8 mouse cellular contexts compared by ENCODE assay signal in genomic region chr13:37827263-37827995, GRCm38 (mm10). TPM values are rescaled to one million over a fixed set of nuclear protein-coding genes. Genes with fewer than 3 reads are reported as not detected.
DNase-seq lines count a peak whose midpoint lies in the region; ATAC-seq lines count a peak whose summit lies in the region.

No protein-coding gene starts in this region.

- no peaks in the 10 kb centered on the region for H3K4me1 ChIP-seq in embryonic facial prominence, embryonic 11.5 days (ENCODE audit: control insufficient read depth, insufficient read depth, low read length)
- peaks cover 48% of the 10 kb centered on the region for H3K4me1 ChIP-seq in heart, embryonic 12.5 days (replicated peaks)
- H3K4me1 ChIP-seq in kidney, embryonic 15.5 days = peaks cover 54% of the 10 kb centered on the region

- H3K36me3 ChIP-seq in embryonic facial prominence, embryonic 11.5 days (replicated peaks; ENCODE audit: control insufficient read depth, insufficient read depth, low read depth, low read length) = no peaks in the 10 kb centered on the region
- H3K36me3 ChIP-seq in heart, embryonic 12.5 days = no peaks in the 10 kb centered on the region
- H3K36me3 ChIP-seq in kidney, embryonic 15.5 days = no peaks in the 10 kb centered on the region

- peak; percentile 58 for ATAC-seq in embryonic facial prominence, embryonic 11.5 days (replicated peaks; ENCODE audit: insufficient number of reproducible peaks, low FRiP score, low TSS enrichment, low read depth)
- peak; percentile 72 for ATAC-seq in heart, embryonic 12.5 days (ENCODE audit: insufficient number of reproducible peaks, low FRiP score)
- ATAC-seq in kidney, embryonic 15.5 days (replicated peaks; ENCODE audit: low FRiP score) = peak; percentile 61

- peak overlapping the region; percentile 95 for H3K4me2 ChIP-seq in embryonic facial prominence, embryonic 11.5 days (ENCODE audit: low read depth, low read length)
- peak overlapping the region; percentile 99 for H3K4me2 ChIP-seq in heart, embryonic 12.5 days
- peak overlapping the region; percentile 95 for H3K4me2 ChIP-seq in kidney, embryonic 15.5 days

- H3K9ac ChIP-seq in embryonic facial prominence, embryonic 11.5 days (replicated peaks; ENCODE audit: low read length) = peak overlapping the region; percentile 69
- H3K9ac ChIP-seq in heart, embryonic 12.5 days = peak overlapping the region; percentile 96
- peak overlapping the region; percentile 61 for H3K9ac ChIP-seq in kidney, embryonic 15.5 days

- peak overlapping the region; percentile 65 for H3K4me3 ChIP-seq in embryonic facial prominence, embryonic 11.5 days (ENCODE audit: low read depth, low read length)
- H3K4me3 ChIP-seq in heart, embryonic 12.5 days = peak overlapping the region; percentile 99
- H3K4me3 ChIP-seq in kidney, embryonic 15.5 days (replicated peaks) = peak overlapping the region; percentile 91

- no peaks in the 10 kb centered on the region for H3K27me3 ChIP-seq in embryonic facial prominence, embryonic 11.5 days (ENCODE audit: control insufficient read depth, insufficient read depth, low read length)
- H3K27me3 ChIP-seq in heart, embryonic 12.5 days (replicated peaks) = no peaks in the 10 kb centered on the region
- no peaks in the 10 kb centered on the region for H3K27me3 ChIP-seq in kidney, embryonic 15.5 days

- no peaks in the 10 kb centered on the region for H3K9me3 ChIP-seq in embryonic facial prominence, embryonic 11.5 days (replicated peaks; ENCODE audit: control insufficient read depth, low read length)
- H3K9me3 ChIP-seq in heart, embryonic 12.5 days (replicated peaks) = no peaks in the 10 kb centered on the region
- H3K9me3 ChIP-seq in kidney, embryonic 15.5 days (replicated peaks) = no peaks in the 10 kb centered on the region

- peak overlapping the region; percentile 66 for H3K27ac ChIP-seq in embryonic facial prominence, embryonic 11.5 days (replicated peaks; ENCODE audit: low read depth, low read length)
- H3K27ac ChIP-seq in heart, embryonic 12.5 days (ENCODE audit: poor library complexity, severe bottlenecking) = peak overlapping the region; percentile 97
- H3K27ac ChIP-seq in kidney, embryonic 15.5 days = peak overlapping the region; percentile 94

- peak; percentile 69 for DNase-seq in 416B (ENCODE audit: low read depth)
- peak; percentile 68 for DNase-seq in Muller cell, postnatal 12 days (ENCODE audit: inconsistent ontology term)
- peak; percentile 75 for DNase-seq in embryonic facial prominence, embryonic 11.5 days (ENCODE audit: low spot score)
- DNase-seq in lung, postnatal 25 days (ENCODE audit: low spot score) = peak; percentile 71
- DNase-seq in right cerebral cortex, postnatal 10 days (ENCODE audit: low spot score in 2 of 2) = peak; percentile 31 to 39
- DNase-seq in urinary bladder, postnatal 36 days (ENCODE audit: low spot score in 2 of 2) = peak; percentile 48 to 63

- WGBS in embryonic facial prominence, embryonic 11.5 days = under 1% methylated on average over 68 of the region's 69 CpGs
- under 1% methylated on average over 67 of the region's 69 CpGs for WGBS in heart, embryonic 12.5 days
- WGBS in kidney, embryonic 15.5 days = under 1% methylated on average over 69 of the region's 69 CpGs

RNA-seq across cellular contexts. Expression of gene Rreb1, which starts 49.2 kb away (rescaled TPM):
- polyA plus RNA-seq in embryonic facial prominence, embryonic 11.5 days (2014; fragmentation: Nextera tagmentation; extraction: Ambion mirVana) = 6.1 and 7.0 TPM in 2 replicates
- 15.0 and 17.1 TPM in 2 replicates for polyA plus RNA-seq in heart, embryonic 12.5 days (2016; fragmentation: Nextera tagmentation; extraction: Ambion mirVana)
- polyA plus RNA-seq in kidney, embryonic 15.5 days (2015; fragmentation: Nextera tagmentation; extraction: Ambion mirVana) = 14.3 and 14.5 TPM in 2 replicates

Comparison
In these comparisons a context has a peak if more than half of its experiments do, and no peak if none do; other contexts are left out.
1. Peak in every context shown above with its lines: DNase-seq, ATAC-seq, H3K4me3 ChIP-seq and H3K27ac ChIP-seq.